Mouse (Mus musculus) monocyte, adult 59 days (primary cell): ENCODE results near the gene Gpatch1. TPM values are rescaled to one million over a fixed set of nuclear protein-coding genes. Genes with fewer than 3 reads are reported as not detected.

Experiments
- total RNA-seq, 2 experiments: library from RNA; stranded (reverse); gene quantifications; one replicate each; pipeline ENCODE4 v1.2.4; 2023

The Gpatch1 gene
- total RNA-seq: 10 to 100 TPM in 1 of 2 experiments, 1 to 10 TPM in 1; 9.1 to 12.4 TPM

DNA sequence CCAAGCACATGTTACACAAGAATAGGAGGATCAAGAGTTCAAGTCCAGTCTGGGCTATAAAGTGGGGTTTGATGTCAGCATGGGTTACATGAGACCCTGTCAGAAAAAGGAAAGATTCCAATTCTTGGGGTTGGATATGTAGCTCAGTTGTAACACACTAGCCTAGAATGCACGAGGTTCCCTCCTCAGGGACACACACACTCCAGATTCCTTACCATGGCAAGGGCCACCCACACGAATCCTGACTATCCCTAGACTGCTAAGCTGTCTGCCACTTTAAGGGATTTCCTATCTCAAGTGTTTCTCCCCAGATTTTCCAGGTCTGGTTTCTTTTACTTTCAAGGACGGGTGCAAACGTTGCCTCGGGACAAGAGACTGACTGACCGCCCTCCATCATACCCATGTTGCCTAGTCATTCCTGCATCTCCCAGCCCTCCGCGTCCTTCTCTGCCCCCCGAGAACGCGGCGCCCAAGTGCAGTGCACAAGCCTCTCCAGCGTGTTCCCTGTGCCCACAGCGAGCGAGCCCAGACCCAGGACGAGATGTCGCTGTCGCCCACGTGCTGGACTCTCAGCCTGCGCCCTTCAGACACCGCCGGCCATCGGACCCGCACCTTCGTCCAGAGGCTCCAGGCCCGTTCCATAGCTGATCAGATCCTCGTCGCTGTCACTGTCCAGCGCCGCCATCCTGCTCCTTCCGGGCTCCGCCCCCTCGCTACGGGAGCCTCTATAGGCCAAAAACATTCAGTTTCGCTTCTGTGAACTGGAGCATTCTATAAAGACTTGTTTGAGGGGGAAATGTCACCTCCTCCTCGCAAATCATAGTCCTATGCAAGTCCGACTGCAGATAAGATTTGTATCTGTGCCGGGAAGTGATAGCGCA, at the start of gene Gpatch1:
TSS of gene Gpatch1 (minus strand) at position 712 of the 881 bp plus-strand sequence.

DNA sequence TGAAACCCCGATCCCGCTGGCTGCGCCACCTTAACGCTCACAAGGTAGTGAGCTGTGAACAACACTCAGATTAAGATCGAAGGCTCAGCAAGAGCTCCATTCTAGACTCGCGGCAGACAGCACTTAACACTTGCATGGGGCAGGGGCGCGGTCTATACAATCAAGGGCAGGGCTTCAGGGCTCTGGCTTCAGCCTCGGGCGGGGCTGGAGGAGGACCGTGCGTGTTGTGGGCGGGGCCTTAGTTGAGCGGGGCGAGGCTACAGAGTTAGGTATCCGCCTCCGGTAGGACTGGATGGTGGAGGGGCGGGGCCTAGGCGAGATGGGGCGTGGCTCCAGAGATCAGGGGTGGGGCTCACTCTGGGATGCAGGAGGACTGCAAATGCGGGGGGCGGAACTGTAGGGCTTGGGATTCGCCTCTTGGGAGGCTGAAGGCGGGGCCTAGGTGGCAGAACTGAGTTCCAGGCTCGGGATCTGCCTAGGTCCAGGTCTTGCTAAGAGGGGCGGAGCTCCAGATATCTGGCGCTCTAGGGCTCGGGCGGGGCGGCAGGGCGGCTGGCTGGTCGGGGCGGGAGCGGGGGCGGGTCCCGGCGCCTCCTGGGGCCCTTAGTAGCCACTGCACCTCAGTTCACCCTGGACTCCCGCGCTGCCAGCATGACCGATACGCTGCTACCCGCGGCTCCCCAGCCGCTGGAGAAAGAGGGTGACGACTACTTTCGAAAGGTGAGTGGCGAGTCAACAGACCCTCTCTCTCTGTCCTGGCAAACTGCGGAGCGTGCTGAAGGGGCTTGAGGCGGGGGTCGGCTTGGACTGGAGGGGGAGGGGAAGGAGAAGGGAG, 15.7 kb upstream of the Gpatch1 start, which contains the start of gene Rhpn2:
TSS of gene Rhpn2 (plus strand) at position 479 of the 835 bp plus-strand sequence.

Other genes starting within 250 kb of the Gpatch1 start
- gene Cebpa, start 199.1 kb downstream of the Gpatch1 start, total RNA-seq: 100 to 1,000 TPM; 143 to 160 TPM
- not detected for gene Slc7a10, start 132.1 kb downstream of the Gpatch1 start, total RNA-seq
- gene Lrp3, start 102.9 kb downstream of the Gpatch1 start, total RNA-seq: not detected
- under 1 TPM; 0.16 to 0.21 TPM for gene Rhpn2, start 15.7 kb upstream of the Gpatch1 start, total RNA-seq
- 1 to 10 TPM; 4.9 to 6.7 TPM for gene Faap24, start 78.4 kb upstream of the Gpatch1 start, total RNA-seq
- 1 to 10 TPM; 6.1 to 7.4 TPM for gene Cep89, start 78.6 kb upstream of the Gpatch1 start, total RNA-seq
- not detected for gene Slc7a9, start 130.4 kb upstream of the Gpatch1 start, total RNA-seq
- not detected for gene Tdrd12, start 219.3 kb upstream of the Gpatch1 start, total RNA-seq
- gene Nudt19, start 237.9 kb upstream of the Gpatch1 start, total RNA-seq: 10 to 100 TPM; 12.9 to 13.7 TPM